Mouse (Mus musculus) heart, postnatal 0 days (tissue): Measurements from ENCODE around the gene Eif1b.

Experiments used
- CTCF ChIP-seq: IDR thresholded peaks from 2 replicates; pipeline ENCODE4 v1.5.1; 2016; ENCODE audit warnings: antibody characterized with exemption, control low read depth, low read depth
- EP300 ChIP-seq: IDR thresholded peaks from 2 replicates; pipeline ENCODE4 v1.6.1; 2016; ENCODE audit warnings: antibody characterized with exemption, low read depth

DNA sequence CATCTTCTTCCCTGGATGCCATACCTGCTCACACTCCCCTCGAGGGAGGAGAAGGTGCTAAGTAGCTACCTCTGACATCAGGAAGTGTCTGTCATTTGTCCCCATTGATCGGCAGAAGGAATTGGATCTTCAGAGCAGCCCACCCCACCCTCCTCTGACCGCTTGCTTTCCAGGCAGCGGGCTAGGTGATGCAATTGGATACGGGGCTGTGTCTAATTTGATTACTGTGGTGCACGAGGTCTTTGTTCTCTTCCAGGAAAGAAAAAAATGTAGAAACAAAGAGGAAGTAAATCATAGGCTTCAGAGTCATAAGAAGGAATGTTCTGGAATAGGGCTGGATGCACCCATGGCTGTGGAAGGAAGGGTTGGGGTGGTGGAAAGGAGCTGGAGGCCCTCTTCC lies 50.2 kb downstream of the Eif1b start:
- no peak for TF ChIP-seq CTCF
- no peak for TF ChIP-seq EP300
